Mouse (Mus musculus) testis, adult 2 months (tissue): ENCODE measurements around the gene Tmem19.

ENCODE experiments used
- CTCF ChIP-seq: fragments of 200-500 bp; IDR thresholded peaks from 2 replicates; pipeline ENCODE4 v1.5.1; 2012; ENCODE audit warnings: low read depth, mild to moderate bottlenecking, inconsistent platforms, low read length, moderate library complexity; ENCODE audit not compliant: control insufficient read depth, insufficient read depth, insufficient replicate concordance
- POLR2A ChIP-seq: fragments of 200-500 bp; IDR thresholded peaks from 2 replicates; pipeline ENCODE4 v1.6.1; 2012; ENCODE audit warnings: low read depth, mild to moderate bottlenecking, inconsistent platforms, low read length, moderate library complexity; ENCODE audit not compliant: control insufficient read depth

DNA sequence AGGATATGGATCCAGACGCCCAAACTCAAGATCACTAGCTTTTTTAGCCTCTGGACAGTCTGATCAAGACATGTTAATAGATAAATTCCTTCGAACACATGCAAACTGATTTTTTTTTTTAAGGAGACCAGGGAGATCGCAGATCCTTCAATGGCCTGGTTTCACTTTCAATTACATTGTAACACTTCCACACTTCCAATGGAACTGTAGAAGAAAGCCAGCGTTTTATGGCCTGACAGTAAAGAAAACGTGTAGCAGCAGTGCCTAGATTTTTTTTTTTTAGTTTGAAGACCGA is 48.1 kb downstream of the Tmem19 start:
- TF ChIP-seq CTCF (no peak), POLR2A (no peak)
